Mouse (Mus musculus) myocyte (in vitro differentiated cells): ENCODE results near the gene Immp1l. TPM values are rescaled to one million over a fixed set of nuclear protein-coding genes. Genes with fewer than 3 reads are reported as not detected.

Source experiments
- H3K27me3 ChIP-seq: one replicate; pipeline ENCODE4 v1.6.1; 2011; ENCODE audit not compliant: control insufficient read depth, insufficient read depth, insufficient read length
- H3K36me3 ChIP-seq: one replicate; pipeline ENCODE4 v1.6.1; 2011; ENCODE audit not compliant: control insufficient read depth, insufficient read depth
- H3K4me2 ChIP-seq: one replicate; pipeline ENCODE4 v1.6.1; 2011; ENCODE audit warnings: low read depth, control low read depth
- H3K4me3 ChIP-seq: one replicate; pipeline ENCODE4 v1.5.1; 2011; ENCODE audit warnings: mild to moderate bottlenecking, control low read depth, moderate library complexity
- H3K79me2 ChIP-seq: one replicate; pipeline ENCODE4 v1.6.1; 2011; ENCODE audit not compliant: control insufficient read depth, insufficient read depth
- H3ac ChIP-seq: one replicate; pipeline ENCODE4 v1.6.1; 2011; ENCODE audit not compliant: control insufficient read depth, insufficient read length
- CEBPB ChIP-seq: IDR thresholded peaks from 2 replicates; pipeline ENCODE4 v1.6.1; 2011; ENCODE audit warnings: mild to moderate bottlenecking, moderate library complexity; ENCODE audit not compliant: poor library complexity, insufficient read depth, severe bottlenecking
- E2F4 ChIP-seq: IDR thresholded peaks from one replicate; pipeline ENCODE4 v1.6.1; 2011; ENCODE audit warnings: mild to moderate bottlenecking, control low read depth, moderate library complexity; ENCODE audit not compliant: insufficient read depth
- MAX ChIP-seq: IDR thresholded peaks from one replicate; pipeline ENCODE4 v1.6.1; 2011; ENCODE audit warnings: low read depth, mild to moderate bottlenecking, control low read depth
- MYOD1 ChIP-seq, 3 experiments: IDR thresholded peaks; one replicate each; pipeline ENCODE4 v1.6.1; 2011; ENCODE audit warnings: control low read depth in 2 of 3, low read depth in 2 of 3, mild to moderate bottlenecking in 2 of 3, moderate library complexity in 1 of 3; ENCODE audit not compliant: insufficient read length in 2 of 3, control insufficient read depth in 1 of 3
- MYOG ChIP-seq, 3 experiments: IDR thresholded peaks; one replicate each; pipeline ENCODE4 v1.6.1; 2011; ENCODE audit warnings: control low read depth in 2 of 3, low read depth in 2 of 3, mild to moderate bottlenecking in 2 of 3; ENCODE audit not compliant: insufficient read length in 2 of 3, control insufficient read depth in 1 of 3, insufficient read depth in 1 of 3
- POLR2A ChIP-seq: IDR thresholded peaks from one replicate; pipeline ENCODE4 v1.6.1; 2011; ENCODE audit warnings: low read depth, mild to moderate bottlenecking, control low read depth, moderate library complexity; ENCODE audit not compliant: insufficient read length
- POLR2AphosphoS2 ChIP-seq: IDR thresholded peaks from one replicate; pipeline ENCODE4 v1.6.1; 2011; ENCODE audit warnings: low read depth, control low read depth; ENCODE audit not compliant: insufficient read length
- REST ChIP-seq: IDR thresholded peaks from one replicate; pipeline ENCODE4 v1.6.1; 2011; ENCODE audit warnings: mild to moderate bottlenecking, control low read depth, moderate library complexity; ENCODE audit not compliant: insufficient read depth, insufficient read length
- SRF ChIP-seq: IDR thresholded peaks from one replicate; pipeline ENCODE4 v1.6.1; 2011; ENCODE audit warnings: low read depth; ENCODE audit not compliant: control insufficient read depth, insufficient read length
- TCF12 ChIP-seq: IDR thresholded peaks from one replicate; pipeline ENCODE4 v1.6.1; 2011; ENCODE audit warnings: mild to moderate bottlenecking, control low read depth; ENCODE audit not compliant: poor library complexity, insufficient read depth, severe bottlenecking
- TCF3 ChIP-seq: IDR thresholded peaks from one replicate; pipeline ENCODE4 v1.6.1; 2011; ENCODE audit warnings: low read depth, control low read depth; ENCODE audit not compliant: insufficient read length
- USF1 ChIP-seq: IDR thresholded peaks from one replicate; pipeline ENCODE4 v1.6.1; 2011; ENCODE audit warnings: low read depth, mild to moderate bottlenecking, control low read depth, moderate library complexity
- polyA plus RNA-seq: library from polyadenylated mRNA; unstranded; fragments of >200 nt; fragmentation: generic; extraction: Trizol; gene quantifications from one replicate; pipeline ENCODE4 v1.2.1, GENCODE M21; 2012; ENCODE audit warnings: missing spikeins

Gene Immp1l
- polyA plus RNA-seq, 1 experiment: 24.0 TPM

- H3K79me2 ChIP-seq: no peaks in the 10 kb centered on the region
- H3K27me3 ChIP-seq: no peaks in the 10 kb centered on the region
- no peaks in the 10 kb centered on the region for H3K36me3 ChIP-seq
- no peak overlapping the region for H3ac ChIP-seq
- H3K4me2 ChIP-seq: no peak overlapping the region
- TF ChIP-seq POLR2AphosphoS2 (no peak), MAX (no peak), MYOD1 (IDR thresholded peaks at IDR 0.05; ENCODE audit: control insufficient read depth in 1 of 3, insufficient read length in 2 of 3, low read depth in 2 of 3) (no peak), CEBPB (no peak), MYOG (IDR thresholded peaks at IDR 0.05; ENCODE audit: control insufficient read depth in 1 of 3, insufficient read depth in 1 of 3, insufficient read length in 2 of 3, low read depth in 2 of 3) (no peak), E2F4 (no peak), TCF12 (no peak), POLR2A (no peak), REST (no peak), TCF3 (no peak), USF1 (no peak), SRF (no peak)
- H3K4me3 ChIP-seq: no peak overlapping the region
These were observed 83.6 kb downstream of the Immp1l start for GRCm38 (mm10) chr2:105987999-105988398.

GRCm38 (mm10) chr2:106002835-106003739 lies 98.6 kb downstream of the Immp1l start, which contains the start of gene Dnajc24:
TSS of gene Dnajc24 (minus strand) at chr2:106003549.
- Histone ChIP-seq H3K79me2 (peaks cover 3% of the 10 kb centered on the region), H3ac (no peak within 1 kb of the TSS), H3K36me3 (no peaks in the 10 kb centered on the region), H3K4me3 (peak within 1 kb of the TSS; percentile 38), H3K27me3 (no peaks in the 10 kb centered on the region), H3K4me2 (peak within 1 kb of the TSS; percentile 71)
- TF ChIP-seq MYOG (IDR thresholded peaks at IDR 0.05; ENCODE audit: control insufficient read depth in 1 of 3, insufficient read depth in 1 of 3, insufficient read length in 2 of 3, low read depth in 2 of 3): no peak
- peak; percentile 50 for TF ChIP-seq POLR2AphosphoS2
- peak; percentile 61 for TF ChIP-seq POLR2A

- no peak for TF ChIP-seq MAX
- TF ChIP-seq TCF3: no peak
- TF ChIP-seq CEBPB: no peak
- no peak for TF ChIP-seq TCF12
- no peak for TF ChIP-seq USF1
- TF ChIP-seq POLR2A: no peak
- TF ChIP-seq POLR2AphosphoS2: no peak
- TF ChIP-seq MYOD1 (IDR thresholded peaks at IDR 0.05; ENCODE audit: control insufficient read depth in 1 of 3, insufficient read length in 2 of 3, low read depth in 2 of 3): no peak
- no peak for TF ChIP-seq MYOG (IDR thresholded peaks at IDR 0.05; ENCODE audit: control insufficient read depth in 1 of 3, insufficient read depth in 1 of 3, insufficient read length in 2 of 3, low read depth in 2 of 3)
- no peaks in the 10 kb centered on the region for H3K36me3 ChIP-seq
- no peak overlapping the region for H3K4me3 ChIP-seq
- no peaks in the 10 kb centered on the region for H3K79me2 ChIP-seq
- H3K4me2 ChIP-seq: no peak overlapping the region
- no peaks in the 10 kb centered on the region for H3K27me3 ChIP-seq
- H3ac ChIP-seq: no peak overlapping the region
These were observed 104.0 kb downstream of the Immp1l start for GRCm38 (mm10) chr2:106008415-106008814.

Other genes with a start within 250 kb of the Immp1l start
- gene Pax6, start 235.7 kb upstream of the Immp1l start, polyA plus RNA-seq: 0.37 TPM
- 11.3 TPM for gene Elp4, start 74 bp upstream of the Immp1l start, polyA plus RNA-seq
- 15.3 TPM for gene Dnajc24, start 98.9 kb downstream of the Immp1l start, polyA plus RNA-seq